Mouse (Mus musculus) CH12.LX (cell line): ENCODE measurements around the gene Abraxas2.

Source experiments
- CTCF ChIP-seq, 2 experiments: IDR thresholded peaks in 1 of 2; conservative IDR thresholded peaks in 1 of 2; 2 replicates each; pipeline ENCODE4 v1.5.1; 2011 to 2012; ENCODE audit warnings: low read depth in 2 of 2, low read length in 2 of 2, improper control_type of control experiment in 1 of 2, inconsistent platforms in 1 of 2, mild to moderate bottlenecking in 1 of 2, moderate library complexity in 1 of 2
- IRF4 ChIP-seq: IDR thresholded peaks from 2 replicates; pipeline ENCODE4 v1.6.1; 2014; ENCODE audit warnings: low read depth, mild to moderate bottlenecking, inconsistent platforms, low read length, improper control_type of control experiment
- MAFK ChIP-seq: IDR thresholded peaks from 2 replicates; pipeline ENCODE4 v1.6.1; 2011; ENCODE audit warnings: low read length, improper control_type of control experiment; ENCODE audit not compliant: insufficient replicate concordance
- MAZ ChIP-seq: IDR thresholded peaks from 2 replicates; pipeline ENCODE4 v1.6.1; 2012; ENCODE audit warnings: low read depth, mild to moderate bottlenecking, inconsistent platforms, low read length, improper control_type of control experiment, moderate library complexity
- POLR2A ChIP-seq: IDR thresholded peaks from 2 replicates; pipeline ENCODE4 v1.6.1; 2011; ENCODE audit warnings: low read depth, mild to moderate bottlenecking, improper control_type of control experiment, low read length
- USF1 ChIP-seq: IDR thresholded peaks from 2 replicates; pipeline ENCODE4 v1.6.1; 2014; ENCODE audit warnings: low read depth, mild to moderate bottlenecking, inconsistent platforms, low read length, improper control_type of control experiment
- ZMIZ1 ChIP-seq: IDR thresholded peaks from 2 replicates; pipeline ENCODE4 v1.6.1; 2012; ENCODE audit warnings: low read depth, mild to moderate bottlenecking, inconsistent platforms, low read length, improper control_type of control experiment

DNA sequence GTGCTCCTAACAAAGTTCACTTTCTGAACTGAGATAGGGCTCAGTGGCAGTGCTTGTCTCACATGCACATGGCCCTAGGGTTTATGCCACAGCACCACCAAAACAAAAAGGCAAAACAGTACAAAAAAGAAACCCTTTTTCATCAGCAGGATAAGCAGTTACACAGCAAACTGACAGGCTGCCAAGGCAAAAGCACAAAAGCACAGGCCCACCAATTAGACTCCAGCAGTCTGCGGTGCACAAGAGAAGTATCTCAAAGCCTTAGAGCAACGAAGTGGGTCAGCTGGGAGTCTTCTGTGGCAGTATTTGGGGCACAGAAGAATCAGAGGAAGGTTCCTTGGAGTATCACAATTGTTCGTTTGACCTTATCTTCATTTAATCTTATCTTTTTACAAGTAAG, 38.3 kb upstream of the Abraxas2 start:
- TF ChIP-seq IRF4 (no peak), ZMIZ1 (no peak), MAZ (no peak), CTCF (conservative IDR thresholded peaks at IDR 0.05 in 1 of 2, IDR thresholded peaks at IDR 0.05 in 1 of 2; ENCODE audit: low read depth in 2 of 2, low read length in 2 of 2) (no peak), POLR2A (no peak), MAFK (no peak), USF1 (no peak)
